In genomic region chr5:138733317-138733899, GRCm38 (mm10) we compare ENCODE assay signal across 23 mouse cellular contexts. TPM values are rescaled to one million over a fixed set of nuclear protein-coding genes. Genes with fewer than 3 reads are reported as not detected.
DNase-seq lines count a peak whose midpoint lies in the region; ATAC-seq lines count a peak whose summit lies in the region.
"Had no signal": no experiment of that assay in that cellular context is flagged by ENCODE, and none has a peak within 500 bp of the region (broad histone marks: within the 10 kb centered on the region; RNA-seq: fewer than 3 reads in every experiment).

No protein-coding gene starts in this region.

- no peaks in the 10 kb centered on the region for H3K9me3 ChIP-seq in heart, embryonic 12.5 days (replicated peaks)
- H3K9me3 ChIP-seq in heart, embryonic 16.5 days (replicated peaks; ENCODE audit: control insufficient read depth, low read length): no peaks in the 10 kb centered on the region; the same call in 1 of the 2 replicates
- 0 out of 2 replicates have a peak, but pooled peaks cover 2% of the 10 kb centered on the region for H3K9me3 ChIP-seq in heart, embryonic 10.5 days
- H3K9me3 ChIP-seq in kidney, embryonic 15.5 days (replicated peaks): no peaks in the 10 kb centered on the region
- H3K9me3 ChIP-seq: embryonic facial prominence, embryonic 15.5 days; forebrain, embryonic 10.5 days; hindbrain, embryonic 10.5 days; intestine, embryonic 15.5 days had no signal

- no peaks in the 10 kb centered on the region for H3K36me3 ChIP-seq in heart, embryonic 12.5 days
- H3K36me3 ChIP-seq in heart, embryonic 16.5 days (ENCODE audit: control insufficient read depth, insufficient read depth): no peaks in the 10 kb centered on the region
- no peaks in the 10 kb centered on the region for H3K36me3 ChIP-seq in heart, embryonic 10.5 days
- H3K36me3 ChIP-seq in kidney, embryonic 15.5 days: no peaks in the 10 kb centered on the region
- H3K36me3 ChIP-seq: embryonic facial prominence, embryonic 15.5 days; forebrain, embryonic 10.5 days; hindbrain, embryonic 10.5 days; intestine, embryonic 15.5 days had no signal

- 64% methylated on average over 11 of the region's 11 CpGs for WGBS in heart, embryonic 12.5 days
- 49% methylated on average over 11 of the region's 11 CpGs for WGBS in heart, embryonic 16.5 days
- 70% methylated on average over 11 of the region's 11 CpGs for WGBS in heart, embryonic 10.5 days
- WGBS in kidney, embryonic 15.5 days: 87% methylated on average over 11 of the region's 11 CpGs

- no peaks in the 10 kb centered on the region for H3K27me3 ChIP-seq in heart, embryonic 12.5 days (replicated peaks)
- H3K27me3 ChIP-seq in heart, embryonic 16.5 days (ENCODE audit: control insufficient read depth, insufficient read depth, low read length): no peaks in the 10 kb centered on the region
- H3K27me3 ChIP-seq in heart, embryonic 10.5 days (ENCODE audit: insufficient read depth, poor library complexity, severe bottlenecking): no peaks in the 10 kb centered on the region
- H3K27me3 ChIP-seq in kidney, embryonic 15.5 days: no peaks in the 10 kb centered on the region
- H3K27me3 ChIP-seq: embryonic facial prominence, embryonic 15.5 days; intestine, embryonic 15.5 days had no signal

- no peak overlapping the region for H3K9ac ChIP-seq in heart, embryonic 12.5 days
- no peak overlapping the region for H3K9ac ChIP-seq in heart, embryonic 16.5 days (ENCODE audit: low read length)
- H3K9ac ChIP-seq in kidney, embryonic 15.5 days: no peak overlapping the region
- H3K9ac ChIP-seq: embryonic facial prominence, embryonic 15.5 days; hindbrain, embryonic 14.5 days; intestine, embryonic 15.5 days had no signal

- intact Hi-C loops in heart, postnatal 36 days (cut with DNase I): no loop called here

- ATAC-seq in heart, embryonic 12.5 days (ENCODE audit: insufficient number of reproducible peaks, low FRiP score): no peak
- ATAC-seq in heart, embryonic 16.5 days (replicated peaks; ENCODE audit: extremely low read depth, insufficient read depth, low FRiP score): peak; percentile 78
- ATAC-seq in kidney, embryonic 15.5 days (replicated peaks; ENCODE audit: low FRiP score): no peak
- ATAC-seq: forebrain, embryonic 14.5 days had no signal

- H3K4me3 ChIP-seq in heart, embryonic 12.5 days: no peak overlapping the region
- peak overlapping the region; percentile 5; the same call in 1 of the 2 replicates for H3K4me3 ChIP-seq in heart, embryonic 16.5 days (ENCODE audit: low read length)
- no peak overlapping the region for H3K4me3 ChIP-seq in heart, embryonic 10.5 days
- H3K4me3 ChIP-seq in kidney, embryonic 15.5 days (replicated peaks): no peak overlapping the region
- H3K4me3 ChIP-seq: embryonic facial prominence, embryonic 15.5 days; erythroblast, embryonic 14.5 days; forebrain, embryonic 10.5 days; gastrocnemius, adult 2 months; hindbrain, embryonic 10.5 days; intestine, embryonic 15.5 days had no signal

- DNase-seq in heart, postnatal 36 days: no peak
- no peak for DNase-seq in heart, embryonic 10.5 days (ENCODE audit: low spot score)
- peak; percentile 11 for DNase-seq in kidney, adult 18-20 months
- peak; percentile 38 to 43 for DNase-seq in kidney, postnatal 36 days
- no peak for DNase-seq in kidney, postnatal 10 days
- DNase-seq: adrenal gland, postnatal 10 days; cerebellum, adult 11 months; cerebellum, adult 8-10 months; cerebellum, postnatal 14 days; embryo, embryonic 11 days; gastrocnemius, adult 2 months; gastrocnemius, postnatal 25 days had no signal

- no peak overlapping the region for H3K4me2 ChIP-seq in heart, embryonic 12.5 days
- H3K4me2 ChIP-seq in heart, embryonic 16.5 days (ENCODE audit: low read depth, low read length): peak overlapping the region; percentile 43
- H3K4me2 ChIP-seq in kidney, embryonic 15.5 days: no peak overlapping the region
- H3K4me2 ChIP-seq: embryonic facial prominence, embryonic 15.5 days; hindbrain, embryonic 14.5 days; intestine, embryonic 15.5 days had no signal

- 0 out of 2 replicates have a peak overlapping the region, but pooled peaks have one; percentile 2 for H3K27ac ChIP-seq in heart, embryonic 12.5 days (ENCODE audit: poor library complexity, severe bottlenecking)
- peak overlapping the region; percentile 85 for H3K27ac ChIP-seq in heart, embryonic 16.5 days (ENCODE audit: low read length)
- H3K27ac ChIP-seq in heart, embryonic 10.5 days: no peak overlapping the region; the same call in 1 of the 2 replicates
- H3K27ac ChIP-seq in kidney, embryonic 15.5 days: no peak overlapping the region
- H3K27ac ChIP-seq: embryonic facial prominence, embryonic 15.5 days; forebrain, embryonic 10.5 days; gastrocnemius, adult 2 months; hindbrain, embryonic 10.5 days; hindbrain, embryonic 14.5 days; intestine, embryonic 15.5 days had no signal

- peaks cover 22% of the 10 kb centered on the region for H3K4me1 ChIP-seq in heart, embryonic 12.5 days (replicated peaks)
- H3K4me1 ChIP-seq in heart, embryonic 16.5 days (ENCODE audit: control insufficient read depth, insufficient read depth, low read length): peaks cover 12% of the 10 kb centered on the region
- H3K4me1 ChIP-seq in heart, embryonic 10.5 days: peaks cover 23% of the 10 kb centered on the region
- peaks cover 18% of the 10 kb centered on the region; the same call in 1 of the 2 replicates for H3K4me1 ChIP-seq in kidney, embryonic 15.5 days
- H3K4me1 ChIP-seq: embryonic facial prominence, embryonic 15.5 days; forebrain, embryonic 10.5 days; hindbrain, embryonic 10.5 days had no signal

RNA-seq across cellular contexts. Expression of gene Fam20c, which starts 20.9 kb away (rescaled TPM):
- polyA plus RNA-seq in heart, embryonic 12.5 days (2016; fragmentation: Nextera tagmentation; extraction: Ambion mirVana): 6.0 and 6.2 TPM in 2 replicates
- total RNA-seq in heart, postnatal 36 days (2021): 10 to 100 TPM; 10.3 to 12.5 TPM
- polyA plus RNA-seq in heart, embryonic 16.5 days (2015; fragmentation: Nextera tagmentation; extraction: Ambion mirVana): 5.4 and 5.6 TPM in 2 replicates
- 2.4 and 4.9 TPM in 2 replicates for polyA plus RNA-seq in heart, embryonic 10.5 days (2016; fragmentation: Nextera tagmentation; extraction: Ambion mirVana)
- 19.8 and 19.9 TPM in 2 replicates for polyA plus RNA-seq in kidney, embryonic 15.5 days (2015; fragmentation: Nextera tagmentation; extraction: Ambion mirVana)
- total RNA-seq: MEL had no signal

Comparison
In these comparisons a context has a peak if more than half of its experiments do, and no peak if none do; other contexts are left out.
1. H3K27ac ChIP-seq: peak in heart, embryonic 12.5 days (single experiment) and heart, embryonic 16.5 days (single experiment); none in heart, embryonic 10.5 days (single experiment) and kidney, embryonic 15.5 days (single experiment).
2. DNase-seq: peak in kidney, adult 18-20 months (single experiment) and kidney, postnatal 36 days (2 of 2); none in heart, postnatal 36 days (0 of 2), heart, embryonic 10.5 days (single experiment) and kidney, postnatal 10 days (single experiment).